ENCODE assay signal across 17 mouse cellular contexts in genomic region chr9:10268836-10269235, GRCm38 (mm10).
A peak's percentile ranks its signal among the peaks of the same experiment; 100 is the strongest.
DNase-seq lines count a peak whose midpoint lies in the region; ATAC-seq and TF ChIP-seq lines count a peak whose summit lies in the region.
"Had no signal": no experiment of that assay in that cellular context is flagged by ENCODE, and none has a peak within 500 bp of the region (broad histone marks: within the 10 kb centered on the region; RNA-seq: fewer than 3 reads in every experiment).

No protein-coding gene starts in this region.

- H3K27me3 ChIP-seq in forebrain, embryonic 14.5 days (replicated peaks; ENCODE audit: control insufficient read depth, insufficient read depth, low read length): no peaks in the 10 kb centered on the region
- H3K27me3 ChIP-seq in limb, embryonic 13.5 days: no peaks in the 10 kb centered on the region
- no peaks in the 10 kb centered on the region for H3K27me3 ChIP-seq in neural tube, embryonic 15.5 days (replicated peaks)
- H3K27me3 ChIP-seq: embryonic facial prominence, embryonic 15.5 days; Patski had no signal

- no peak overlapping the region for H3K9ac ChIP-seq in forebrain, embryonic 14.5 days (ENCODE audit: low read length)
- H3K9ac ChIP-seq in limb, embryonic 13.5 days: no peak overlapping the region
- H3K9ac ChIP-seq in neural tube, embryonic 15.5 days (replicated peaks): no peak overlapping the region
- H3K9ac ChIP-seq: embryonic facial prominence, embryonic 15.5 days; liver, postnatal 0 days had no signal

- no peak for TF ChIP-seq CTCF in layer of hippocampus, adult 2 months (conservative IDR thresholded peaks at IDR 0.05)

- H3K4me2 ChIP-seq in forebrain, embryonic 14.5 days (ENCODE audit: low read length): no peak overlapping the region
- no peak overlapping the region for H3K4me2 ChIP-seq in limb, embryonic 13.5 days (replicated peaks)
- no peak overlapping the region for H3K4me2 ChIP-seq in neural tube, embryonic 15.5 days
- H3K4me2 ChIP-seq: embryonic facial prominence, embryonic 15.5 days had no signal

- no peak overlapping the region for H3K4me3 ChIP-seq in layer of hippocampus, adult 2 months
- H3K4me3 ChIP-seq in forebrain, embryonic 14.5 days (ENCODE audit: low read depth, low read length): no peak overlapping the region
- no peak overlapping the region for H3K4me3 ChIP-seq in limb, embryonic 13.5 days
- H3K4me3 ChIP-seq in neural tube, embryonic 15.5 days (replicated peaks): no peak overlapping the region
- H3K4me3 ChIP-seq: embryonic facial prominence, embryonic 15.5 days had no signal

- 0 out of 2 replicates have a peak, but pooled peaks cover 3% of the 10 kb centered on the region for H3K4me1 ChIP-seq in forebrain, embryonic 14.5 days (ENCODE audit: control insufficient read depth, insufficient read depth, low read length)
- peaks cover 6% of the 10 kb centered on the region; the same call in 1 of the 2 replicates for H3K4me1 ChIP-seq in limb, embryonic 13.5 days
- H3K4me1 ChIP-seq in neural tube, embryonic 15.5 days: no peaks in the 10 kb centered on the region
- H3K4me1 ChIP-seq: embryonic facial prominence, embryonic 15.5 days had no signal

- peak overlapping the region; percentile 54 for H3K27ac ChIP-seq in layer of hippocampus, adult 2 months
- peak overlapping the region; percentile 50 for H3K27ac ChIP-seq in forebrain, embryonic 14.5 days (ENCODE audit: low read depth, low read length)
- 0 out of 2 replicates have a peak overlapping the region, but pooled peaks have one; percentile 34 for H3K27ac ChIP-seq in limb, embryonic 13.5 days
- peak overlapping the region; percentile 38; the same call in 1 of the 2 replicates for H3K27ac ChIP-seq in neural tube, embryonic 15.5 days (replicated peaks)
- H3K27ac ChIP-seq: embryonic facial prominence, embryonic 15.5 days; stomach, postnatal 0 days had no signal

- H3K9me3 ChIP-seq in forebrain, embryonic 14.5 days (replicated peaks; ENCODE audit: control insufficient read depth, low read length): no peaks in the 10 kb centered on the region
- H3K9me3 ChIP-seq in limb, embryonic 13.5 days: no peaks in the 10 kb centered on the region
- H3K9me3 ChIP-seq in neural tube, embryonic 15.5 days (replicated peaks): no peaks in the 10 kb centered on the region
- H3K9me3 ChIP-seq: embryonic facial prominence, embryonic 15.5 days had no signal

- peak; percentile 56 for ATAC-seq in forebrain, embryonic 14.5 days
- ATAC-seq in limb, embryonic 13.5 days (ENCODE audit: low FRiP score, low read depth): no peak
- ATAC-seq in neural tube, embryonic 15.5 days (ENCODE audit: low FRiP score): no peak
- ATAC-seq: liver, postnatal 0 days; Patski had no signal

- no peak for DNase-seq in layer of hippocampus, adult 2 months (ENCODE audit: low spot score in 2 of 2)
- DNase-seq in layer of hippocampus, adult 8-10 months (ENCODE audit: low spot score in 2 of 2): no peak
- peak; percentile 54 for DNase-seq in forebrain, embryonic 14.5 days (ENCODE audit: low spot score)
- no peak for DNase-seq in spleen, postnatal 36 days (ENCODE audit: low spot score in 2 of 2)
- no peak for DNase-seq in kidney, postnatal 14 days
- DNase-seq: B cell, adult 2 months; cerebellum, adult 11-12 months; heart, adult 11 months; kidney, adult 9 months; liver, postnatal 0 days; lung, postnatal 36 days; thymus, postnatal 14 days had no signal

- WGBS in forebrain, embryonic 14.5 days: 15% methylated on average over 6 of the region's 6 CpGs
- WGBS in limb, embryonic 13.5 days: 53% methylated on average over 6 of the region's 6 CpGs
- WGBS in neural tube, embryonic 15.5 days: 41% methylated on average over 6 of the region's 6 CpGs

- no peaks in the 10 kb centered on the region for H3K36me3 ChIP-seq in forebrain, embryonic 14.5 days (ENCODE audit: control insufficient read depth, insufficient read depth, low read length)
- H3K36me3 ChIP-seq in limb, embryonic 13.5 days: no peaks in the 10 kb centered on the region
- no peaks in the 10 kb centered on the region for H3K36me3 ChIP-seq in neural tube, embryonic 15.5 days
- H3K36me3 ChIP-seq: embryonic facial prominence, embryonic 15.5 days had no signal
